Mouse (Mus musculus): ENCODE results near the gene Lypd5. TPM values are rescaled to one million over a fixed set of nuclear protein-coding genes. Genes with fewer than 3 reads are reported as not detected.

Gene Lypd5
- total RNA-seq, 2 experiments from 2014 or later: not detected

DNA sequence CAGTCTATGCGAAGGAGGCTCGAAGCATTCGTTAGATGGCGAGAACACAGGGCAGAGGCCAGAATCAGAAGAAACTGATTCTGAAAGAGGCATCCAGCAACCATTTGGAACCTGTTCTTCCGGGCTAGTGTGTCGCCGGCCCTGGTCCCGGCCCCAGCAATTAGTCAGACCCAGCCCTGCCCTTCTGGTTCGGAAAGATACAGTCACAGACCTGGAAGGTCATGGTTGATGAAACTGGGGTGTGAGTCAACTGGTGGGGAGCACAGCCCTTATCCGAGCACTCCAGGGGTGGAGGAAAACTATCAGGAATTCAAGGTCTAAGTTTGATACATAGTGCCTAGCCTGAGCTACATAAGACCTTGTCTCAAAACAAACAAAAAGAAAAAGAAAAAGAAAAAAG lies 7.1 kb downstream of the Lypd5 start:
- intact Hi-C loops (cut with DNase I): no loop called here

DNA sequence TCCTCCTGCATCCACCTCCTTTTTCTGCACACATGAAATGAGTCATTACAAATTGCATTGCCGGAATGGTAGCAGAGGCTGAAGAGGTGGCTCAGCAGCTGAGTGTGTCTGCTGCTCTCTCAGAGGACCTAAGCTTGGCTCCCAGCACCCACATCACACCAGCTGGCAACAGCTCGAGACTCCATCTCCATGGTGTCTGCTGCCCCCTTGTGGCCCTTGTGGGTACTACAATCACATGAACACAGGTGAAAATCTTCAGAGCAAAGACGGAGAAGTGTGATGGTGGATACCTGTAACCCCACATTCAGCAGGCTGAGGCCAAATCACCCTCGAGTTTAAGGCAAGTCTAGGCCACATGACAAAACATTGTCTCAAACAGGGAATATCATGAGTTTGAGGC lies 8.9 kb downstream of the Lypd5 start:
- intact Hi-C loops (cut with DNase I): no loop called here
- DNase-seq (ENCODE audit: low spot score in 2 of 2): no peak

More for the DNA sequence above, 7.1 kb downstream of the Lypd5 start:
- no peak for DNase-seq (ENCODE audit: low spot score in 2 of 2)

DNA sequence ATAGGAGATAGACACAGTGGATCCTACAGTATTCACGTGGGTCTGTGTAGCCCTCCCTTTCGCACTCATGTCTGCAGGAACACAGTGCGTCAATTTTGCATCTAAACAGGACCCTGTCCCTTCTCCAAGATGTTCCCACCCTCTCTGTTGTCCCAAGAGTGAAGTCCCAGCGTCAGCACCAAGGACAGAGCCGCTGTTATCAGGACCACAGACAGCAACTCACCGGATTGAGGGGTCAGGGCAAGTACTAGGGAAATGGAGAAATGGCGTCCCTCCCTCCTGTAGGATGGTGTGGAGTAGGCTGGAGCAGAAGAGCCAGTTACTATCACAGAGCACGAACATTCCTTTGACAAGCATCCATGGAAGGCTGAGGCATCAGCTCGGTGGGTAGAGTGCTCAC lies 10.3 kb downstream of the Lypd5 start:
- intact Hi-C loops (cut with DNase I): no loop called here
- no peak for DNase-seq (ENCODE audit: low spot score in 2 of 2)

DNA sequence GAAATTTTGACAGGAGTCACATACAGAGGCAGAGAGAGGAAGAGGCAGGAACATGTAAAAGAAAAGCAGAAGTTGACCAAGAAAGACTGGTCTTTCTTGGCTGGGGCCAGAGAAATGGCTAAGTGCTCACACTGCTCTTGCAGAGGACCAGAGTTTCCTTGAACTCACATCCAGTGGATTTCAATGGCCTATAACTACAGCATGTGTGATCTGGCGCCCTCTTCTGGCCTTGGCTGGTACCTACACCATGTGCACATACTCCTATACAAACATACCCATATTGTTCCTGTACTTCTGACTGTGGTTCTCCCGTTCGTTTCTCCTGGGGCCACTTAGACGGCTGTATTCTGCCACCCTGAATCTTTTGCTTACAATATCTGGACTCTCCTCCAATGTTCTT lies 12.0 kb downstream of the Lypd5 start:
- intact Hi-C loops (cut with DNase I): no loop called here
- DNase-seq (ENCODE audit: low spot score in 2 of 2): no peak

DNA sequence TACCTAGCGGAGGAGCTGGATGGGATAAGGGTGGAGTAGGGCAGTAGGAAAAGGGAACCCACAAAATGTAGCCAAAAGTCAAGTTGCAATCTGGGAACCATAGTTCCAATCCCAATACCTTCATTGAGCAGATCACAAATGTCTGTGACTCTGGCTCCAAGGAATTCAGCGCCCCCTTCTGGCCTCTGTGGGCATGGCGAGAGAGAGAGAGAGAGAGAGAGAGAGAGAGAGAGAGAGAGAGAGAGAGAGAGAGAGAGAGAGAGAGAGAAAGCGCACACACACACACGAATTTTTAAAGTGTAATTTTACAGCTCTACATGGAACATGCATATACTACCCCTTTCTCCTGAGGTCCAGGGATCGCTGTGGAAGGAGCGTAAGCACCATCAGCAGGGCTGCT lies 14.2 kb downstream of the Lypd5 start:
- intact Hi-C loops (cut with DNase I): no loop called here
- DNase-seq (ENCODE audit: low spot score in 2 of 2): peak; percentile 60 to 63

DNA sequence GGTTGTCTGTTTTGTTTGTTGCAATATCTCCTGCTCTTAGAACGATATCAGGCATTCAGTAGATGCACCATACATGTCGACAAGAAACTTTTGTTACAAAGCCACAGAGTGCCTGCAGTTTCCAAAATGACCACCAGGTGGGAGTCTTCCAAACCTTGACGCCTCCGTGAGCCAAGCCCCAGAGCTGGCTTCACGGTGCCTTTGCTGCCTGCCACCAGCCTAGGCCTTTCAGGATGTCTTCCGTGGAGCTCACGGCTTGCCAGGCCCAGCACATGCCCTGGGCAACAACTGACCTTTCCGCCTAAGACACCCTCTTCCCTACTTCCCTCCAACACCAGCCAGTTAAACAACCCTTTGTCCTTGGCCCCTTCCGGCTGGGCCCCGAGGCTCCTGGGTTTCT lies 15.8 kb downstream of the Lypd5 start:
- intact Hi-C loops (cut with DNase I): loop anchor here (2.0 kb wide), 1 partner anchor 20 kb away; no protein-coding TSS in a partner anchor
- DNase-seq (ENCODE audit: low spot score in 2 of 2): peak; percentile 89 to 93

DNA sequence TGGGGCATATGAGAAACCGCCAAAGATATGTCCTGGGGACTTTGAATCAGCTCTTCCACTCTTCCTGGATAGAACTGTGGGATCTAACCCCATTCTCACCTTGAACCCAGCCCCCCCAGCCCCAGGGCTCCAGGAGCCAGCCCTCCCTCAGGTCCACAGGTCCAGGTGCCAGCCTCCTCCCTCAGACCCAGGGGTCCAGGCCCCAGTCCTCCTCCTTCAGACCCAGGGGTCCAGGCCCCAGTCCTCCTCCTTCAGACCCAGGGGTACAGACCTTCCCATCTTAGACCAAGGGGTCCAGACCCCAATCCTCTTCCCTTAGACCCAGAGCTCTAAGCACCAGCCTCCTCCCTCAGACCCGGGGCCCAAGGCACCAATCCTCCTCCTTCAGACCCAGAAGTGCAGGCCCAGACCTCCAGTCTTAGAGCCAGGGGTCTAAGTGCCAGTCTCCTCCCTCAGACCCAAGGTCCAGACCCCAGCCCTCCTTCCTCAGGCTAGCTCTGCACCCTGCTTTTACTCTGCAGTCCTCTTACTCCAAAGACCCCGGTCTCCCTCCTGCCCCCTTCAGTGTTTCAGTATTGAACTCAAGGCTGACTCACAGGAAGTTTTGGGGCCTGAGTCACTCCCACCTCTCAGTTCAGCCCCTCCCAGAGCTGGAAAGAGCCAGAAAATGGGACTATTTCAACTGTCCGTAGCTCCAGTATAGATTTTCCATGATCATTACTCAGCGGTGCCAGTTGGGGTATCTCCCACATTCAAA lies 16.4 kb downstream of the Lypd5 start:
- intact Hi-C loops (cut with DNase I): loop anchor here (2.0 kb wide), 1 partner anchor 19 kb away; no protein-coding TSS in a partner anchor
- DNase-seq (ENCODE audit: low spot score in 2 of 2): no peak

DNA sequence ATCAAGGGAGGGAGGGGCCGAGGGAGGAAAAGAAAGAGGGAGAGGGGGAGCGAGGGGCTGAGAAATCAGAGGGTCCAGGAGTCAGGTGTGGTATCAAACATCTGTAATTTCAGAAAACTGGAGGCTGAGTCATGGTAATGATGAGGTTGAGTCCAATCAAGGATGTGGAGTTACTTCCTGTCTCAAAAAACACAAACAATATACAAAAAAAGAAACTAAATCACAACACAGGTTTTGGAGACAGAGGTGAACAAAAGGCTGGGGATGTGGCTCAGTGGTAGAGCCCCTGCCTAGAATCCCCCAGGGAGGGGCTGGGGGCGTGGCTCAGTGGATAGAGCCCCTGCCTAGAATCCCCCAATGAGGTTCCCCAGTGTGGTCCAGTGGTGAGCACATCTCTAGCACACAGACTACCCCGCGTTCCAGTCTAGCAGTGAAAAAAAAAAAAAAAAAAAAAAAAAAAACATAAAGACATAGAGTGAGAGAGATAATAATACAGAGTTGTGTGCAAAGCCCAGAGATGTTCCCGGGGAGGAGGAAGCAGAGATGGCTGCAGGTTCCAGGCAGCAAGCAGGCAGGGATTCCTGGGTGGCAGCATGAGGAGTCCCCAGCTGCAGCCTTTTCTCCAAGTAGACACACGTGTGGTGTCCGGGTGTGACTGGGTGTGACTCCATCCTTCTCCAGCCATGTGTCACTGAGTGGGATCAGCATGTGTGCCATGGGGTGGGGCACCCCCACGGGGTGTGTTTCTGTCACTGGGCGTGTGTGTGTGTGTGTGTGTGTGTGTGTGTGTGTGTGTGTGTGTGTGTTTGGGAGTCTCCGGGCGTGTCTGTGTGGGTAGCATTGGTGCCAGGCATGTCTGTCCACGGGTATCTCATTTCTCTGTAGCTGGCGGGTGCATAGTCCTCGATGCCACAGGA lies 18.0 kb downstream of the Lypd5 start:
- DNase-seq (ENCODE audit: low spot score in 2 of 2): no peak
- intact Hi-C loops (cut with DNase I): no loop called here

DNA sequence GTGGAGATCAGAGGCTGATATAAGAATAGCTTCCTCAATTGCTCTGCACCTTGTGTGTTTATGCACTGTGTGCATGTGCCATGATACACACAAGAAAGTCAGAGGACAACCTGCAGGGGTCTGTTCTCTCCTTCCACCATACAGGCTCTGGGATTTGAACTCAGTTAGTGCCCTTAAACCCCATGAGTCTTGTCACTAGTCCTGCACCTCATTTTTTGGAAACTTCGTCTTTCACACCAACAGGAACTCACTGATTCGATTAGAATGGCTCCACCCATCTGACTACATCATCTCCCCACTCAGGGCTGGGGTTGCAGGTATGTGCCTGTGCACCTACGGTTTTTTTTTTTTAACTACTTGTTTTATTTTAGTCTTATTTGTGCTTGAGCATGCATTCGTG lies 19.2 kb downstream of the Lypd5 start:
- no peak for DNase-seq (ENCODE audit: low spot score in 2 of 2)
- intact Hi-C loops (cut with DNase I): no loop called here

DNA sequence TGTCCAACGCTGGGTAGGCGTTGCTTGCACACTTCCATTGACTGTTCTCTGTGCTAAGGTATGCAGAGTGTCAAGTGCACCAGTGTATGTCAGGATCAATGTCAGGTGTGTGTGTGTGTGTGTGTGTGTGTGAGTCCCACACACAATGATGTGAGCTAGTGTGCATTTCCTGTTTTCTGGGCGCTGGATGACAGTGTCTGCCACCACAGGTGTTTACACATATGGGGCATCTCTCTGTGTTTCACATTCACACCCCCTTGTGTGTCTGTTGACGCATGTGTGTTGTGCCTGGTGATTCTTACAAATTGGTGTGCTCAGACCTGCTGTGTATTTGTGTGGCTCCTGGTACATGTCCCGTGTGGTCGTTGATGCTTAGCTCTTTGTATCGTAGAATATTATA lies 19.9 kb downstream of the Lypd5 start:
- no peak for DNase-seq (ENCODE audit: low spot score in 2 of 2)
- intact Hi-C loops (cut with DNase I): no loop called here

DNA sequence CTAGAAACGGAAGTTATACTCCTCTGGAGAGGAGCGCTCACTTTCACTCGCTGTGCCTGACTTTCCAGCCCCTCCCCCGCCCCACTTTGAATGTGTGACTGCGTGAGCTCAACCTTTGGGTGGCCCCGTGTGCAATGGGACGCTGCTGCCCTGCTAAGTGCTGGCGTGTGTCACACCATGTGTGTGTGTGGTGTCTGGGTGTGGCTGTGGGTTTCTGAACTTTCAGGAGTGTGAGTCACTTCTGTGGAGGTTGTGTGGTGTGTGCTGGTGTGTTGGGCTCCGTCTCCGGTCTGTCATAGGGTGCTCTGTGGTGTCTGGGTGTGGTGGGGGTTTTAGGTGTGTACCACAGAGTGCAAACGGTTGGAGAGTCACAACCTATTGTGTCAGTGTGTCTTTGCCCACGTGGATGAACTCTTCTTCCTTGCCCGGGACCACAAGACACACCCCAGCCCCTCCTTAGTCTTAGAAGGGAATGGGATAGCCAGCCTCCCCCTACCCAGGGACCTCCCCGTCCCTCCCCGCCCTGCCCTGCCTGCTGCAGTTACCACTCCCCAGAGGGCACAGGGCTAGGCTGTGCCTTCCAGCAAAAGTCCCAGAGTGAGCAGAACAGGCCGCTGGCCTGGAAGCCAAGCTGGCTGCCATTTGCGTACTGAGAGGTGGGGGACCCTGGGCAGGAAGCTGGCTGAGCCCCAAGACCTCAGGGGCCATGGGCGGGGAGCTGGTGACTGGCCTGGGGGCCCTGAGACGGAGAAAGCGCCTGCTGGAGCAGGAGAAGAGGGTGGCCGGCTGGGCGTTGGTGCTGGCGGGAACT lies 20.9 kb downstream of the Lypd5 start, which contains the start of gene Kcnn4:
Gene Kcnn4 (plus strand): TSS at position 533 of the 811 bp plus-strand sequence.
- intact Hi-C loops (cut with DNase I): no loop called here
- no peak for DNase-seq (ENCODE audit: low spot score in 2 of 2)

DNA sequence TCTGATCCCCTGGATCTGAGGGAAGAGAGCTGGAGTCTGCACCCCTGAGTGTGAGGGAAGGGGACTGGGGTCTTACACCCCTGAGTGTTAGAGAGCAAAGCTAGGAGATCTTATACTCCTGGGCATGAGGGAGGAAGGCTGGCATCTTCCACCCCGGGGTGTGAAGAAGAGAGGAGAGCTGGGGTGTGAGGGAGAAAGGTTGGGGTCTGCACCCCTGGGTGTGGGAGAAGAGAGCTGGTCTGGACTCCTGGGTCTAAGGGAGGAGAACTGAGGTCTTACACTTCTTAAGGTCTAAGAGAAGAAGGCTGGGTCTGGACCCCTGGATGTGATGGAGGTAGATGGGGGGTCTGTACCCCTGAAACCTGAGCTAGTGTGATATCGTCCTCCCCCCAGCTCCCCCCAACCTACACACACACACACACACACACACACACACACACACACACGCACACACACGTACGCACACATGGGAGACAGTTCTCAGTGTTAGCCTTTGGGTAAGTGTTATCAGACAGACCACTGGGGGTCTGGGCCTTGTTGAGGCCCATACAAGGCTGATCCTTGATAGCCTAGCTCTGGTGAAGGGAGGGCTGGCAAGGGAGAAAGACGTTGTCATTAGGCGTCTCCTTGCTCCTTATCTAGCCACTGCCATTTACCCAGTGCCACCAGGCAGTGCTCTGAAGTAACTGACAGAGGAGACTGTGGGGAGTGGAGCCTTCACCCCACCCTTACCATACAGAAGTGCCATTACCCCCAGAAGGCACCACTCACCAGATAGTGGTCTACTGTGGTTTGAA lies 22.2 kb downstream of the Lypd5 start:
- intact Hi-C loops (cut with DNase I): no loop called here
- no peak for DNase-seq (ENCODE audit: low spot score in 2 of 2)

DNA sequence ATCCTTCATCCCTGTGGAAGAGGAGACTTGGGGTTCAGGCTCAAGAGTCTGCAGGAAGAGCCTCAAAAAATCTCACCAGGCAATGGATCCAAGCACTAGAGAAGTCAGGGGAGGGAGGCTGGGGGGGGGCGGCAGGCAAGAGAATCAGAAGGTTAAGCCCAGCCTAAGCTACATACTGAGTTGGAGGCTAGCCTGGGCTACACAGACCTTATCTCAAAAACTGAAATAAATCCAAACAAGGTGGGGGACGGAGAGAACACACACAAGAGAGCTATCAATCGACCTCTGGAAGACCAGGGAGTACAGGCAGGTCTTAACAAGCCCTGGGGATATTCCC lies 22.8 kb downstream of the Lypd5 start:
- DNase-seq (ENCODE audit: low spot score in 2 of 2): no peak
- intact Hi-C loops (cut with DNase I): no loop called here

DNA sequence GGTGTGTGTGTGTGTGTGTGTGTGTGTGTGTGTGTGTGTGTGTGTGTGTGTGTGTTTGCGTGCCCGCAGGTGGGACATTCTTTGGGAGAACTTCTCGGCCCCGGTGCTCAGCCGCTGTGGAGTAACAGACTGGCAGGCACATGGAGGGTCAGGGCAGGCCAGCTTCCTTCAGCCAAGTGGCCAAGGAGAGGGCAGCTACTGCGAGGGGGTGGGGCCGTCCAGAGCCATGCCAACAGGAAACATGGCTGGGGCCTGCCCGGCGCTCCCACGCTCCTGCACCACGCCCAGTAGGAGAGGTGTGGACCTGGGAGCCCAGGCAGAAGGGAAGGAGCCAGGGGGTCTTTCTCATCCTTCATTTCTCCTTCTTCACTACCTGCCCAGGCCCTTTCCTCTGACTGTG lies 23.3 kb downstream of the Lypd5 start:
- intact Hi-C loops (cut with DNase I): no loop called here
- DNase-seq (ENCODE audit: low spot score in 2 of 2): no peak

DNA sequence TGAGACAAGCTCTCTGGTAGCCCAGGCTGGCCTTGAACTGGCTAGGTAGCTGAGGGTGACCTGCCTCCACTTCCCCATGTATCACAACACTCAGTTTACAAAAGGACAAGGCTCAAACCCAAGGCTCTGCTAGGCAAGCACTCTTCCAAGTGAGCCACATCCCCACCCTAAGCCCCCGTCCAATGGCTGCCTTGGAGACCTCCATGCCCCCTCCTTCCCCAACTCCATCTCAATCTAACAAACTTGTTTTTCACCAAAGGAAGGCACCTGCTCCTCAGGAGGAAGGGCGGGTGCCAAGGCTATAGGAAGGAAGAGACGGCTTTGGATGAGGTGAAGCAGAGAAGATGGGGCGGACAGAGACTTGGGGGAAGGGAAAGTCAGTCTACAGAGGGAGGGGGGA lies 23.8 kb downstream of the Lypd5 start:
- intact Hi-C loops (cut with DNase I): no loop called here
- DNase-seq (ENCODE audit: low spot score in 2 of 2): no peak

DNA sequence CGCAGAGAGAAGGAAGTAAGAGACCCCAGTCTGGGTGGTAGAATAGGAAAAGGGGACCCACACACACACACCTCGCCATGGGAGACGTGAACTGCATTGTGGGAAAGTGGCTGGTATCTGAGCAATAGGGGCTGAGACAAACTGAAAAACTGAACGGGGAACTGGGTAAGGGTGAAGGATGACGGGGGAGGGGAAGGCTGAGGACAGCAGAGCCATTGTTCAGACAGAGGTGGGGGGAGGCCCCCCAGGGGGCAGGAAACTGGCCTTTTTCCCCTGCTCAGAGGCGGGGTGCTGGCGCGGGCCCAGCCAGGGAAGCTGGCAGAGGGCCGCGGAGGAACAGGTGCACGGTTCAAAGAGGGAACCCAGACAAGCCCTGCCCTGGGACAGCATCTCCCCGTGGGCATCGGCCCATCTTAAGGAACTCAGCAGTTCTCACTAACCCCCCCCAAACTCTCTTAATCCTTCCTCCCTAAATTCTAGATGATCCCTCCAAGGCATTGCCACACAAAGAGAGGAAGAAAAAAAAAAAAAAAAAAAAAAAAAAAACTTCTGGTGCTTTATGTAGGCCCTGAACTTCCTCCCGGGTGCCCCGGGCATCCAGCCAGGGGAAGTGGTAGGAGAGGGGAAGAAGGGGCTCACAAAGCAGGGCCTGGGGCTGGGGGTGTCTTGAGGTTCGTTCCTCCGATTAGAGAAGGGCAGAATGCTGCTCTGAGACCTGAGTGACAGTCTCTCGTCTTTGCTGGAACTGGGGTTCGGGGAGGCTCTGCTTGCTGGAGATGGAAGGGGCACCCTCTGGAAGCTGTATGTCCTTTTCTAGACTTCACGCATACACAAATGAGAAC lies 24.8 kb downstream of the Lypd5 start:
- intact Hi-C loops (cut with DNase I): no loop called here
- DNase-seq (ENCODE audit: low spot score in 2 of 2): peak in 1 of 2 experiments; percentile 51

DNA sequence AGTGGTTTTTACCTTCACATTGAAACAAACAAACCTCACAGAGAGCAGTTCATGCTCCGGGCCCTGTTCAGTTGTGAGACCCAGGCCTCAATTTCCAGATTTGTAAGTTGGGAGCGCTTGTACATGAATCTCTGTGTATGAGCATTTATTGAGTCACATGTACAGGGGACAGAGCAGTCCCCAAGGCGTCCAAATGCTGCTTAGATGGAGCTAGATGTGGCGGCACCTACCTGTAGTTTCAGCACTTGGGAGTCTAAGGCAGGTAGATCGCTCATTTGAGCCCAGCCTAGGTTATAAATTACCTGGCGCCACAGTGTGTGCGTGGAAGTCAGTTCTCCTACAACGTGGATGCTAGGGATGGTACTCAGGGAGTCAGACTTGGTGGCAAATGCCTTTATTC lies 27.5 kb downstream of the Lypd5 start:
- no peak for DNase-seq (ENCODE audit: low spot score in 2 of 2)
- intact Hi-C loops (cut with DNase I): no loop called here

All from left cerebral cortex, postnatal 14 days (tissue).